In genomic region chr6:121028514-121028913, GRCm38 (mm10) we compare ENCODE assay signal across 28 mouse cellular contexts.
DNase-seq lines count a peak whose midpoint lies in the region; ATAC-seq and TF ChIP-seq lines count a peak whose summit lies in the region.
"Had no signal": no experiment of that assay in that cellular context is flagged by ENCODE, and none has a peak within 500 bp of the region (broad histone marks: within the 10 kb centered on the region; RNA-seq: fewer than 3 reads in every experiment).

No protein-coding gene starts in this region.

- no peaks in the 10 kb centered on the region for H3K9me3 ChIP-seq in liver, embryonic 11.5 days (ENCODE audit: control insufficient read depth, low read length)
- H3K9me3 ChIP-seq: embryonic facial prominence, embryonic 12.5 days; embryonic facial prominence, embryonic 15.5 days; heart, embryonic 15.5 days; hindbrain, embryonic 13.5 days; intestine, embryonic 15.5 days had no signal

- 74% methylated on average over 8 of the region's 8 CpGs for WGBS in liver, adult 2 months
- 93% methylated on average over 8 of the region's 8 CpGs for WGBS in liver, embryonic 11.5 days

- no peak for TF ChIP-seq POLR2A in liver, adult 2 months (IDR thresholded peaks at IDR 0.05; ENCODE audit: extremely low read depth, insufficient read depth, low read length)

- peaks cover 40% of the 10 kb centered on the region for H3K36me3 ChIP-seq in liver, adult 2 months (ENCODE audit: control insufficient read depth, insufficient read depth, low read length)
- H3K36me3 ChIP-seq in liver, embryonic 11.5 days (ENCODE audit: control insufficient read depth, insufficient read depth, low read length) = peaks cover 47% of the 10 kb centered on the region

- H3K4me1 ChIP-seq in liver, adult 2 months (ENCODE audit: control insufficient read depth, insufficient read depth, low read length) = no peaks in the 10 kb centered on the region
- H3K4me1 ChIP-seq in liver, embryonic 11.5 days (replicated peaks; ENCODE audit: control insufficient read depth, insufficient read depth, low read length) = no peaks in the 10 kb centered on the region
- H3K4me1 ChIP-seq: intestine, embryonic 15.5 days had no signal

- no peak overlapping the region for H3K4me3 ChIP-seq in liver, adult 2 months (ENCODE audit: insufficient read depth, low read depth, low read length)
- H3K4me3 ChIP-seq in liver, embryonic 11.5 days (ENCODE audit: low read depth, low read length) = no peak overlapping the region
- H3K4me3 ChIP-seq: embryonic facial prominence, embryonic 12.5 days; embryonic facial prominence, embryonic 15.5 days; gastrocnemius, adult 2 months; heart, embryonic 12.5 days; heart, embryonic 15.5 days; hindbrain, embryonic 10.5 days; hindbrain, embryonic 13.5 days; intestine, embryonic 15.5 days had no signal

- H3K79me2 ChIP-seq in liver, adult 2 months (ENCODE audit: control insufficient read depth, insufficient read depth, low read length) = no peaks in the 10 kb centered on the region

- DNase-seq in adrenal gland, adult 2 months = peak; percentile 59
- DNase-seq in adrenal gland, postnatal 25 days = no peak
- peak; percentile 42 for DNase-seq in liver, adult 2 months (ENCODE audit: extremely low read depth, low read depth, low spot score)
- no peak for DNase-seq in liver, embryonic 11.5 days (ENCODE audit: low spot score)
- peak; percentile 37 for DNase-seq in adrenal gland, postnatal 10 days
- no peak for DNase-seq in gastrocnemius, postnatal 36 days
- DNase-seq: B cell, adult 2 months; cerebellum, adult 11-12 months; cerebellum, adult 9-10 months; cerebellum, postnatal 25 days; forebrain, postnatal 0 days; gastrocnemius, adult 2 months; gastrocnemius, postnatal 14 days; heart, adult 18-20 months; heart, postnatal 10 days; heart, postnatal 36 days; kidney, adult 11 months had no signal

- H3K4me2 ChIP-seq in liver, embryonic 11.5 days = no peak overlapping the region
- H3K4me2 ChIP-seq: embryonic facial prominence, embryonic 12.5 days; embryonic facial prominence, embryonic 15.5 days; heart, embryonic 12.5 days; heart, embryonic 15.5 days; hindbrain, embryonic 13.5 days; intestine, embryonic 15.5 days had no signal

- intact Hi-C loops in gastrocnemius, postnatal 36 days (cut with DNase I) = no loop called here

- H3K27ac ChIP-seq in liver, adult 2 months (replicated peaks; ENCODE audit: insufficient read depth, low read depth, low read length) = no peak overlapping the region
- H3K27ac ChIP-seq in liver, embryonic 11.5 days (ENCODE audit: low read depth, low read length) = no peak overlapping the region
- H3K27ac ChIP-seq: embryonic facial prominence, embryonic 12.5 days; embryonic facial prominence, embryonic 15.5 days; gastrocnemius, adult 2 months; heart, embryonic 15.5 days; hindbrain, embryonic 10.5 days; hindbrain, embryonic 13.5 days; intestine, embryonic 15.5 days had no signal

- ATAC-seq in liver, embryonic 11.5 days (replicated peaks; ENCODE audit: low FRiP score) = no peak
- ATAC-seq: forebrain, embryonic 14.5 days; forebrain, postnatal 0 days; hindbrain, embryonic 16.5 days; intestine, embryonic 15.5 days; Patski had no signal

- no peaks in the 10 kb centered on the region for H3K27me3 ChIP-seq in liver, adult 2 months (ENCODE audit: control insufficient read depth, insufficient read depth, low read length)
- no peaks in the 10 kb centered on the region for H3K27me3 ChIP-seq in liver, embryonic 11.5 days (replicated peaks; ENCODE audit: control insufficient read depth, insufficient read depth, low read length)
- H3K27me3 ChIP-seq: CH12.LX; embryonic facial prominence, embryonic 12.5 days; embryonic facial prominence, embryonic 15.5 days; heart, embryonic 12.5 days; heart, embryonic 15.5 days; hindbrain, embryonic 13.5 days; intestine, embryonic 15.5 days; Patski had no signal

- no peak for TF ChIP-seq CTCF in liver, adult 2 months (IDR thresholded peaks at IDR 0.05; ENCODE audit: low read depth, low read length)

- no peak overlapping the region for H3K9ac ChIP-seq in liver, adult 2 months (ENCODE audit: low read depth, low read length)
- no peak overlapping the region for H3K9ac ChIP-seq in liver, embryonic 11.5 days (ENCODE audit: low read depth, low read length)
- H3K9ac ChIP-seq: embryonic facial prominence, embryonic 12.5 days; embryonic facial prominence, embryonic 15.5 days; forebrain, postnatal 0 days; heart, embryonic 12.5 days; heart, embryonic 15.5 days; hindbrain, embryonic 13.5 days; intestine, embryonic 15.5 days had no signal

Comparison
In these comparisons a context has a peak if more than half of its experiments do, and no peak if none do; other contexts are left out.
1. DNase-seq: peak in adrenal gland, adult 2 months (single experiment), liver, adult 2 months (single experiment) and adrenal gland, postnatal 10 days (single experiment); none in adrenal gland, postnatal 25 days (single experiment), liver, embryonic 11.5 days (single experiment) and gastrocnemius, postnatal 36 days (0 of 2).